Mouse (Mus musculus) lung, postnatal 0 days (tissue): ENCODE measurements around the gene Mapk14.

Source experiments
- CTCF ChIP-seq: IDR thresholded peaks from 2 replicates; pipeline ENCODE4 v1.5.1; 2016; ENCODE audit warnings: antibody characterized with exemption, mild to moderate bottlenecking
- EP300 ChIP-seq: IDR thresholded peaks from 2 replicates; pipeline ENCODE4 v1.6.1; 2016; ENCODE audit warnings: antibody characterized with exemption, mild to moderate bottlenecking, control low read depth

GRCm38 (mm10) chr17:28708989-28709388 lies 17.9 kb downstream of the Mapk14 start:
- no peak for TF ChIP-seq CTCF
- TF ChIP-seq EP300 = no peak
